Mouse (Mus musculus) ovary, postnatal 10 days (tissue): Measurements from ENCODE around the gene Robo1.

ENCODE experiments used
- DNase-seq: peaks from one replicate; pipeline ENCODE4 v3.0.0; 2022; ENCODE audit warnings: low spot score

Gene Robo1

DNA sequence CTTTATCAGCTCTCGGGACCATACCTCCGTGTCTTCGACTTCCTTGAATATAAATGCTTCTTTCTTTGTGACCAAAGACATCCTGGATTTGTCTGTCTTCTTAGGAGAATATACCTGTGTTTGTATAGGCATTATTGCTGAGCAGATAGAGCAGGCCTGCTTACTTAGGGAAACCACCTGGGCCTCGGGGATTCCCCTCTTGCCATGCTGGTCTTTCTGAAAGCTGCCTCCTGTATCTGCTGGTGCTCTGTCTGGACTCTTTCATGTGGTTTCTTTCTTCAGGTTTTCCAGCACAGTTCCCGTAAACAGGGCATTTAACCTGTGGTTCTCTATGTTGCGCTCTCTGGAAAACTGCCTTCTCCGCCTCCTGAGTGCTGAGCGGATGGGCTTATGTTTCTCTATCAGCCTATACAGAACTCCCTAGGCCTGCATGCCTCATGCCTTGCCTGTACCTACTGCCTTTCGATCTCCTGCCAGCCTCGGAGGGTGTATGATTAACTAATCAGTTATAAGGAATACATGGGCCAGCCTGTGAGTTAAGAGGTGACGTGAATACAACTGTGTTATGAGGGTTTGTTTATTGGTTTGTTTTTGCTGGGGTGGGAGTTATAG lies 370.9 kb downstream of the Robo1 start:
- no peak for DNase-seq

DNA sequence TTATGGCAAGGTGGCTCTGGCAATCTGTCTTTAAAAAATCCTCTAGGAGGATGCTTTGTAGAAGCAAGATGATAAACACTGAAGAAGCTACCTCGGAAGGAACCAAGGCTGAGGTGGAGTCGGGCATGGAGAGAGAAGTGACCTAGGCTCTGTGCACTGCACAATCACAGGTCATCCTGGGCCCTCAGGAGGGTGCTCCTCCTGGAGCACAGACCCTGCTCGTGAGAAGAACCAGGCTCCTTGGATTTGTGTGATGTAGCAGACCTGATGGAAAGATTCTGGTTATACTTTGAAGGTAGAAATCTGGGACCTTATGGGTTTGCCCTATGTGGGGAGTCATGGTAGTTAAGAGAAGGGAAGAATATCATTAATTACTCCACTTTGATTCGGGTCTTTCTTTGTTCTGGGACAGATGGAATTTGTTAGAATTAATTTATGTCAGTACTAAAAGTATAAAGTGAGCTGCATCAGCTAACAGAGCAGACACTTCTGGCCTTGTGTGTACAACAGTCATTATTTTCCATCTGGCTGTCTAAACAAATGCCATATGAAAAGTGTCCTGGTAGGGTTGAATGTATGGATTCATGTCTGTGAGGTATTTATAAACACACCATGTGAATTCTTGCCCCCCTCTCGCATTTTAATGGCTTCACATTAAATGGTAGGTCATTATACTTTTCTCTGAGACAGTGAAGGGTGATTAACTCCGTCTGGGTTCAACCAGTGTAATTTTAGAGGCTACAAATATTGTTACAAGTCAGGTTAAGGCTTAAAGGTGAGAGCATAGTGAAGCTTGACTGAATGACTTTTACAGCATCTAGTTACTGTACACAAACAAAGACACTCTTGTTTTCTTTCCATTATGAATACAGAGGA lies 377.7 kb downstream of the Robo1 start:
- DNase-seq: no peak

DNA sequence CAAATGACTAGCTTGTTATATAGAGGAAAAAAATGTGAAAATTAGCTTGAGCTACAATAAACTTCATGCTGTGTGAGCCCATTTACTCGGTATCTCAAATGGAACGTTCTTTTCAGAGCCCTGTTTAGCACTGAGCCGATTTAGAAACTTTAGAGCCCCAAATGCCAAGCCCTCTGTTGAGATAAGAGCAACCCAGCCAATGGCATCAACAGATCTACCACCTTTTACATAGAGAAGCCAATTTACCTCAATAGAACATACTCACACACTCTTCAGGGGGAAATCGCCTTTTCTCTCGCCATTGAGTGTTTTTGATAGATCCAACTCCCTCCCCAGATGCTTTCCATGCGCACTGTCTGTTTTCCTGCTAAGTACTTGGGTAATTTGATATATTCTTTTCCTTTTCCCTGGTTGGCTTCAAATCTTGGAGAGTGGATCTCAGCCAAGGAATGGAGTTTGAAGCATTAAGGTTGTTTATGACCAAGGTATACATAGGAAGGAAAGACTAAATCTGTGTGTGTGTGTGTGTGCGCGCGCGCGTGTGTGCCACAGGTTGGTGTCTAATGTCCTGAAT lies 378.5 kb downstream of the Robo1 start:
- no peak for DNase-seq

DNA sequence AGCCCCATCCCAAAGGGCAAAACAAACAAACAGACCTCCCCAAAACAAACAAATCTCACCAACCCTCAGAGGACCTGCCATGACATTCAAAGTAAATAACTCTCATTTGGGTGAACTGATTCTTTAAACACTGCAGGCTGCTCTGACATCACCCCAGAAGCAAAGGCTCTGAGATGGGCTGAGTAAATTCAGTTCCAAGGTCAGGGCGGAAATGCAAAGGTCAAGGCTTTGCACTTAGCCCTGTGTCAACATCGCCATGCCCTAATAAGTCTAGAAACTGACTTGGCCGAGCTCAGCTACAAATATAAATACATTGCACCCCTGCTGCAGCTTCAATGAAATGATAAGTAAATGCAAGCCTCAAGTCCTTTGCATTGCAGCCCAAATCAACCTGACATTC lies 379.5 kb downstream of the Robo1 start:
- DNase-seq: no peak

DNA sequence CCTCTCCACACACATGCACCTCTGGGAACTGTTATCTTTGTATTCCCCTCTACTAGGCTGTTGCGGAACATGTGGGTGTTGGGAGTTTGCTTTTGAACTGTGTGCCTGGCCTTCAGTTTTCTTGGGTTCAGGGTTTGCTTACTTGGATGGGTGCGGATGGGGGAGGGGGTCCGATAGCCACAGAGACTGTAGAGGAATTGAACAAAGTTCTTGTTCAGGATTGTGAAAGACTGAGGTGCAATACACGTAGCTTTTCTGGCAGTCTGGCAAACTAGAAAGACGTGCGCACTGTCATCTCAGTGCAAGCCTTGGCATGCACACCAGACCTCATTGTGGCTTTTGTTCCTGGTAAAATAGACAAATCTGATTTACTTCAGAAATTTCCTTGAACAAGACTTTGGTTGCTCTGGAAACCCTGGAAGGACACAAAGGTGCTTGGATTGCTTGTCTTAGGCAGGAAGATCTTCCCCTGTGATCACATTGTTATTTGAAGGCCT lies 380.1 kb downstream of the Robo1 start:
- DNase-seq: no peak

DNA sequence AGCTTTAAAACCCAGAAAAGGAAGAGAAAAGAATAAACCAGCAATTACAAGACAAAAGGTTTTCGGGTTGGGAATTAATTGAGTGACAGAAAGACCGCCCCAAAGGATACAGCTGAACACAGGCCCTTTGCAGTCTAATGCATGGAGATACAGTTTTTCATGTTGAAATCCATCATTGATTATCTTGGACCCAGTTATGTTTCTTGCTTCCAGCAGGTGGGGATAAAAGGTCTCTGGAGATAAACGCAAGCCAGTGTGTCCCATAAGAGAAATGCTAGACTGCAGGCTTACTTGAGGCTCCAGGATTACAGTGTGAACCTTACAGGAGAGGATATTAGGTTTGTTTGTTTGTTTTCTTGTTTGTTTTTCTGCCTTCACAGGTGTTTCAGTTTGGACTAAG lies 383.8 kb downstream of the Robo1 start:
- no peak for DNase-seq

DNA sequence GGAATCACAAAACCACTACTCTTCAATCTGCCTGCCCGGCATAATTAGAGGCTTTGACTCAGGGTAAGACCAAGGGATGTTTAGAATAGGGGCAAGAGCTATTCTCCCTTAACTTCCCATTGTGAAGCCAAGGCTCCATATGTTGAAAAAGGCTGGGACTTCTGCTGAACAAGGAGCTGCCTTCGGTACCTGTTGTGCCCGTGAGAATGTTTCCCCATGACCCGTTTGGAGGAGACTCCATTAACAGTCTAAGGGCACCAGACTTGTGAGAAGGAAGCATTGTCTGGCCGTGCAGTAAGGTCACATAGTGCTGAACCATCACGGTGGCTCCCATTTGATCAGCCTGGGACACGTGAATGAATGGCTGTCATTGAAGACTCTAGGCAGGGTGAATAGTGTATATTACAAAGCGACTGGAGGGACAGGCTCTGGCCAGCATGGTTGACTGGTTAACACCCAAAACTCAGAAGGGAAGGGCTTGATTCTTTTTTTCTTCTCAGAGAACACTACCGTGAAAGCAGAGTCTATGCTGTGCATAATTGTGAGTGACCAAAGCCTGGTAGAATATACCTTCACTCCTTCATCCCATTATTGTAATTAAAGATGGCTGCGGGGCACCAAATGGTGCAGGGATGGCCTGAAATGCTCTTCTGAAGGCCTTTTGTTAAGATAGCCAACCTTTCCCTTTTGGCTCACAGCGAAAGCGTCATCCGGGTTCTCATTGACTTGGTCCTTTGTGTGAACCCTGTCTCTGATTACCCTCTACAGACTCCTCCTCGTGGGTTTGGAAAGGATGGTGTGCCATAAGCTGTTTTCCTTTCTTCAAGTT lies 385.6 kb downstream of the Robo1 start:
- DNase-seq: no peak

DNA sequence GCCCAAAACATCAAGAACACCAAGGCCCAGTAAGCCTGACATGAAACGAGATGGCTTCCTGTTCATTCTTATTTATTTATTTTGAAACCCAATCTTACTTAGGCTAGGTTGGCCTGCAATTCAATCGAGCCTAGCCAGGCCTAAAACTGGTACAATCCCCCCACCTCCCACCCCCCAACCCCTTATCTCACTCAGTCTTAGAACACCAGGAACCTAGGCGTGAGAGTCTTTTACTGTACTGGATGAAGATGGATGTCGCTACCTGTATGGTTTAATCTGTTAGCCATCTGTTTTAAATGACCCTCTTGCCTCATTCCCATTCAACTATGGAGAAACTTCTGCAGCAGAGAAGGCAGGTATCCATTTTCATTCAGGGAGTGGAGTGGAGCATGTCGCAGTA lies 386.7 kb downstream of the Robo1 start:
- DNase-seq: no peak

DNA sequence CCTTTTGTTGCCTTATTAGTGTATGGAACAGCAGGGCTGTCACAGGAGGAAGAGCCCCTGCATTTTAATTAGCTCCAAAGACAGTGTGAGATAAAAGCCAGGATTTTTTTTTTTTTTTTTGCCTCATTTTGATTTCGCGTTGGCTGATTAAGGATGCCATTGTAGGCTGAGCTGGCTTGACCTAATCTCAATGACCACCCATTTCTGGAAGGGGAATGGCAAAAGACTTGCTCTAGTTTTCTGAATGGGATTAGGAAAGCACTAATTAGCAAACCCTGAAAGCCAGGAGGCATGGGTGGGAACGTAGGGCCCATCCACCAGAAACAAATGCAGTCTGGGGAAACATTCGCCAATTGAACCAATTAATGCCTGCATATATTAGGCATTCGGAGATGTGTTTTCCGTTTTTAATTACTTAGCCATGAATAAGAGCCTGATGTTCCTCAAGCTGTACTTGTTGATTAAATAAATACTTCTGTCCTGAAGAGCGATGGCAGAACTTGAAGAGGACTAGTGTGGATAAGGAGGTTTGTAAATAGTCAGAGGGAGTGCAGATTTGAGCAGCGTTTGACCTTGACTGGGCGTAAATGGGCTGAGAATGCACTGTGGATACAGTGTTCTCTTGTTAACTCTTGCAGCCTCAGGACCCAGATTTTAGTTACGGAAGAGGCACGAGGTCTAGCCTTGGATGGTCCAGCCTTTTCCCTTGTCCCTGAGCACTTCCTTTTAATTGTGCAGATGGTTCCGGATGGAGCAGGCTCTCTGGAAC lies 391.3 kb downstream of the Robo1 start:
- no peak for DNase-seq

DNA sequence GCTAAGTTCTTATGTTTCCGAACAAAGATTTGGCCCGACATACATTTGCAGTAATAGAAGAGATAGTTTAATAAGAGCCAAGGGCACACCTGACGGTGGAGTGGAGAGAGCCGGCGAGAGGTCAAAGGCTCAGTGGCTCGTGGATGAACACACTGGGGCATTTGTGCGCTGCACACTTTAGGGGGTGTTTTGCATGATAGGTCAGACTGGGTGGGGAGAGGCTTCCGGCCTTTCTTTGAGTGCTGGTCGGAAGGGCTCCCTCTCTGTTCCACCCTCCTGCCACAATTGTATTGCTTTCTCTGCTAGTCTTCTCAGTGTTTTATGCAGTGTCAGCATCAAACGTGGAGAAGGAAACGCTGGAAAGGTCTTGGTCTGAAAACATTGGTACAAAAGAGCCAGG lies 392.2 kb downstream of the Robo1 start:
- no peak for DNase-seq

DNA sequence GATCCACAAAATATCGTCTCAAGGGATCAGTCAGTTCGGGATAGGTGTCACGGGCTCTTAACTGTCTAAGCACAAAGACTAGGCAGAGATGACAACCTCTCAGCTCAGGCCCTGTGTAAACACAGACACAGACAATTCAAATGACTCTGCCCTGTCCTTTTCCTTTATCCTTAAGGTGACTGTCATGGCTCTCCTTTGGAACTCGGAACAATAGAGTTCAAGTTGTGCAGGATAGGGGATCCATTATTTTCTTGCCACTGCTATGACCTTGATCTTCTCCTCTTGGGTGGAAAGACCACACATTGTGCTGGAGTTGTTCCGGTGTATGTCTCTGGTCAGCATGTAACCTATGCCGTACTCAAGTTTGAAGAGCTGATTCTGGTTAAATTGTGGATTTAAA lies 395.4 kb downstream of the Robo1 start:
- no peak for DNase-seq

DNA sequence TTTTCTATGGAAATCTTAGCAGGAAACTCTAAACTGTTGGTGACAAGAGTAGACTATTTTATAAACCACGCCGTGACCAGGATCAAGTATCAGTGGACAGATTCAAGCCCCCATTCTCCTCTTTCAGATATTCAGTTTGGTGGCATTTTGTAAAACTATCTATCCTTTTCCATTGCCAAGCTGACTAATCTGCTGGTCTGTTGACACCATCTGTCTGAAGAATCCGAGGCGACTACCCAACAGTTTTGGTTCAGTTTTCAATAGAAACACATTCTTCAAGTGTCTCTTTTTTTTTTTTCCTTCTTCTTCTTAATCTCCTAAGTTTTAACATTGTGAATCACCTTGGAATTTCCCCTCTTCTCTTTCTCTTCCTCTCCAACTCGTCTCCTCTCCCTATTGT lies 397.7 kb downstream of the Robo1 start:
- DNase-seq: no peak

DNA sequence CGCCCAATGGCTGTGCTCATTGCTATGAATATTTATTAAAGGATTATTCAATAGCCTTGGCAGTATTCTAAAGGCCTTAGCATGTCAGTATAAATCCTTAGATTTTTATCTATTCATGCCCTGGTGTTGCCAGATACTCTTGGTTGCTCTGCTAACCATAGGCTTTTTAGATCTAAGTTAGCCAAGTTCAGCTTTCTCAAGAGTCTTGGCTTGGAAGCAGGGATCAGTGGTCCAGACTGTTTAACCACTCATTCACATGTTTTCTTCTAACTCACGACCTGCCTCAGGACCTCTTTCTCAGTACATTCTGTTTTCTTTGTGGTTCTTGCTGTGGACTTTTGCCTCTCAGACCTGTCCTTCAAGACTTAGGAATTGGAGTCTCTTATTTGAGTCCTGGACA lies 400.4 kb downstream of the Robo1 start:
- no peak for DNase-seq

DNA sequence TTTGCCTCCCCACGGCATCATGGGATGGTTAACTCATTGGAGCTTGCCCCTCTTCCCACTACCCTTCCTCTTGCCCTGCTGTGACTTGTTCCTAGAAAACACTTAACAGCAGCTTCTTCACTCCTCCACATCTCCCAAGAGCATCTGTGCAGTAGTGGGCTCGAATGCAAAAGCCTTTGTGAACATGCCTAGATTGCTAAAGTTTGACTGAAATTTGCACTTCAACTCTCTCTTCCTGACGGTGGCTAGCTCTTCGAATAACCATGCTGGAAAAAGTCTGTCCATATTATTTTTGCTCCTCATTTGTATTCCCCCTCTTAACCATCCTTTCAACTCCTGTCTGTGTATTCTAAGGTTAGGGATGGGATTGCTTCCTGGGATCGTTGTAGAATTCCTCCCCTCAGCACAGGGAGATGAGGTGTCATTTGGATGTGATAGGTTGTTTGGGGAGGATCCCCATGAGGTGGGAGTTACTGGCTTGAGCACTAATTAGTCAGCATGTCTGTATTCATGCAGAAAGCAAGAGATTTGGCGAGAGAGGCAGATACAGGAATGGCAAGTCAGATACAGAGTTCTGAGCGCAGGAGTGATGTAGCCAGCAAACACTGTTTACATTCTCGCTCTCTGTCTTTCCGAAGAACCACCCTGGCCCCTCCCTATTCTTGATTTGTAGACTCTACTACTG lies 409.2 kb downstream of the Robo1 start:
- DNase-seq: no peak

DNA sequence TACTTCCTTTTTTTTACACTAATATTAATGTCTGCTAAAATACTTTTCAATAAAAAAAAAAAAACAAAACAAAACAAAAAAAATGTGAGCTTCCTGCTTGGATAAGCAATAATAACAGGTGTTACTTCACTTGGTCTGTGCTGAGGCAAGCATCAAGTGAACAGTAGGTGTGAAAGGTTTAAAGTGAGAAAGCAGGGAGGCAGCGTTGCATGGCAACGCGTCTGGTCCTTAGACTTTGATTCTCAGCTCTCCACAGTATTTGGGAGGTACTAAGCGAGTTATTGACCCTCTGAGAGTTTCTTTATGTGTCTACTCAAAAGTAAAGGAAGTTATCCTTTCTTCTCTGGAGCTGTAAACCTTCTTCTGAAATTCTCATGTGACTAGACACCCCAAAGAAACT lies 411.0 kb downstream of the Robo1 start:
- DNase-seq: no peak

DNA sequence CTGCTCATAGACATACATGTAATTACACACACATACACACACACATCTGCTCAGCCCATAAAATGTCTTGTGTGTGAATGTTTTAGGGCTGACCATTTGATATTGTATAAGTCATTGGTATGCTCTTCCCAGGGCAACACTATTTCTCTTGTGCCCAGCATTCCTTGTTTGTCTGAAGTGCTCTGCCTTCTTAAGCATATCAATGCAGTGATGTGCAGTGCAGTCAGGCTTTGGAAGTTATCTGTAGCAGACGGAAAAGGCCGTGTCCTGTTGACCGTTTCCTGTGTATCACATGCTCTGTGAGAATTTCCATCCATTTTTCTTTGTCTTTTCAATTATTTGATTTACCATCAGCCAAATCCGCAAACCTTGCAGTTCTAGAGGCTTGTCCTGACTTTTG lies 412.9 kb downstream of the Robo1 start:
- DNase-seq: no peak

DNA sequence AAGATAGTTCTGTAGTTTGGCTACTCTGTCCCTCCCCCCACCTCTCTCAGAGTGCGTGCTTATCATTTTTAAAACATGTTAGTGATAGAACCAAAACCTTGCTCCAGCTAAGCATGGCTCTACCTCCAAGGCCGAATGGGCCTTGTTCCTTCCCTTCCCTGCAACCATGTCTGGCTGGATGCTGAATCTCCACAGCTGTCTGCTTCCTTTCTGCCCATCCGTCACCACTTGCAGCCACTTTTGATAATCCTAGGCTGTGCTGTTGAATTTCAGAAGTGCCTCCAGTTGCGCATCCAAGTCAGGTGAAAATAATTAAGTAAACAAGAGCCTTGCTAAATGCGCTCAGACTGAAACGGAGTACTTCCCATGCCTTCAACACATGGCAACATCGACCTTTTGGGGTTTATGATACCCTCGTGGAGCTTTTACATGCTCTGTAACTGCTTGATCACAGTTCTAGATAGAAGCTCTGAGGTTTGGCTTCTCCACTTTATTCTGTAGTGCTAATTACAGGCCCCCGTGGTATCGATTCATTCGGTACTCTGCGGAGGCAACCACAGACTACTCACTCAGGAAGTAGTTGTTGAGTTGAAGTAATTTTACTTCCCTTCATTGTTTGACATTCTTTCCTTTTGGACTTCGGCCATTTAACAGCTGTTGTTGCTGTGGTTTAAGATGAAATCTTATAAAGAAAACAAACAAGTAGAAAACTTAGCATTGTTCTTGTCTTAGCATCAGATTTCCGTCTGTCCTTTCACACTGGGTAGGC lies 413.8 kb downstream of the Robo1 start:
- no peak for DNase-seq

DNA sequence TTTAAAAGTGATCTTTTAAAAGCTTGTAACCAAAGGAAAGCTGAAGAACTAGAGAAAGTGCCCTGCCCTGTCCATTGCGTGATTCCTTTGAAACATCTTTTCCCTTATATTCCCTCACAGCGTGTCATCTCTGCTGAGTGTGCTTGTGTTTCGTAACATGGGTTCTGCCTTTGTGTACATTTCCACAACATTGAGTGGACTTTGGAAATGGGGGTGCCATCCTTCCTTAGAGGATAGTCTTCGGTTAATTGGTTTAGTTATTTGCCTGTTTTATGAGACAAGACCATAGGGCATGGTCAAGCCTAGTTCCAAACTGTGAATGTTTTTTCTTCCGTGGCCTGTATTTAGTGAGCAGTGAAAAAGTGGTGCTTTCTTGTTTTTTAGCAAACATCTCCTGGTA lies 426.1 kb downstream of the Robo1 start:
- no peak for DNase-seq

DNA sequence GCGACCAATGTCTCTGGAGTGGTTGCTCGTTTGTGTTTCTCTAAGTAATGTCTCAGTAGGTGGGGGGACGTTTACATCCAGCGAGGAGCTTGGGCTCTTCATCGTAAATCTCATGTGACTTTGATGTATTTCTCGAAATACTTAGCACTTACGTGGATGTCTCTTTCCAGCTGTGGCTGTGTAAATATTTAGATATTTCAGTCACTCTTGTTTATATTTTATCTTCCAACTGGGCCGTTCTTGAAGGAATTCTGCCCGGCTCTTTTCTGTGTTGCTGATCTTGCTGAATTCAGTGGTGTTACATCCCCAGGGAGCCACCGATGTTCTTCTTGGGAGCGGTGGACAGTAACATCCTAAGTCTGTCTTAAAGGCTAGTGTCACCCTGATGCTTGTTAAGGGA lies 427.1 kb downstream of the Robo1 start:
- DNase-seq: no peak

DNA sequence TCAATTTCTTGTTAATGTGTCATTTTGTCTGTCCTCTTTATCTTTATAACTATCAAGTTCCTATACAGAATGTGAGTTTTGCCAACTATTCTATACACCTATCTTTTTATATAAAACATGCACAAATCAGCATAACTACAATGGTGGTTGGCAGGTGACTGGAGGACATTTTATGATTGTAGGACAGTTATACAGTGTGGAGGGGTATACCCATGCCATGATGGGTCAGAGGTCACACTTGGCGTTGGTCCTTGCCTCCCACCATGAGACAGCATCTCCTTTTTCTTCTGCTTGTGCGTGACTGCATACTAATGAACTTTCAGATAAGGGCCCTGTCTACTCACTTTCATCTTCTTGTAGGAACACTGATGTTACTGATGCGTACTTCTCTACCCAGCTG lies 427.5 kb downstream of the Robo1 start:
- no peak for DNase-seq
